Mouse (Mus musculus): ENCODE data around the gene Sh3d21. TPM values are rescaled to one million over a fixed set of nuclear protein-coding genes. Genes with fewer than 3 reads are reported as not detected.

Gene Sh3d21
- polyA plus RNA-seq, 1 experiment from 2014 or later, result 2.7 TPM

Other genes with a start within 250 kb of the Sh3d21 start
- 0.15 and 0.30 TPM in 2 replicates for gene Csf3r, start 138.9 kb downstream of the Sh3d21 start, polyA plus RNA-seq (2016; fragmentation: Nextera tagmentation; extraction: Ambion mirVana)
- gene Mrps15, start 116.6 kb downstream of the Sh3d21 start, polyA plus RNA-seq (2016; fragmentation: Nextera tagmentation; extraction: Ambion mirVana), result 142 and 146 TPM in 2 replicates
- gene Oscp1, start 104.9 kb downstream of the Sh3d21 start, polyA plus RNA-seq (2016; fragmentation: Nextera tagmentation; extraction: Ambion mirVana), result 5.9 and 7.7 TPM in 2 replicates
- gene Lsm10, start 66.9 kb downstream of the Sh3d21 start, polyA plus RNA-seq (2016; fragmentation: Nextera tagmentation; extraction: Ambion mirVana), result 36.3 and 41.2 TPM in 2 replicates
- 35.0 and 35.2 TPM in 2 replicates for gene Stk40, start 59.5 kb downstream of the Sh3d21 start, polyA plus RNA-seq (2016; fragmentation: Nextera tagmentation; extraction: Ambion mirVana)
- 30.6 and 31.2 TPM in 2 replicates for gene Eva1b, start 15.7 kb downstream of the Sh3d21 start, polyA plus RNA-seq (2016; fragmentation: Nextera tagmentation; extraction: Ambion mirVana)
- gene Thrap3, start 39.3 kb upstream of the Sh3d21 start, polyA plus RNA-seq (2016; fragmentation: Nextera tagmentation; extraction: Ambion mirVana), result 177 and 191 TPM in 2 replicates
- 73.9 and 76.4 TPM in 2 replicates for gene Map7d1, start 92.9 kb upstream of the Sh3d21 start, polyA plus RNA-seq (2016; fragmentation: Nextera tagmentation; extraction: Ambion mirVana)
- 68.0 and 68.7 TPM in 2 replicates for gene Trappc3, start 98.8 kb upstream of the Sh3d21 start, polyA plus RNA-seq (2016; fragmentation: Nextera tagmentation; extraction: Ambion mirVana)
- 4.7 and 4.9 TPM in 2 replicates for gene Col8a2, start 123.3 kb upstream of the Sh3d21 start, polyA plus RNA-seq (2016; fragmentation: Nextera tagmentation; extraction: Ambion mirVana)
- 37.4 and 38.8 TPM in 2 replicates for gene Adprhl2, start 158.2 kb upstream of the Sh3d21 start, polyA plus RNA-seq (2016; fragmentation: Nextera tagmentation; extraction: Ambion mirVana)
- 1.4 and 1.5 TPM in 2 replicates for gene Tekt2, start 162.2 kb upstream of the Sh3d21 start, polyA plus RNA-seq (2016; fragmentation: Nextera tagmentation; extraction: Ambion mirVana)